Mouse (Mus musculus) cerebellum, postnatal 36 days (tissue): ENCODE data around the gene Pomt2.

Source experiments
- DNase-seq, 2 experiments: peaks; one replicate each; pipeline ENCODE4 v3.0.0; 2021 to 2022; ENCODE audit warnings: mixed read lengths in 2 of 2

The Pomt2 gene

DNA sequence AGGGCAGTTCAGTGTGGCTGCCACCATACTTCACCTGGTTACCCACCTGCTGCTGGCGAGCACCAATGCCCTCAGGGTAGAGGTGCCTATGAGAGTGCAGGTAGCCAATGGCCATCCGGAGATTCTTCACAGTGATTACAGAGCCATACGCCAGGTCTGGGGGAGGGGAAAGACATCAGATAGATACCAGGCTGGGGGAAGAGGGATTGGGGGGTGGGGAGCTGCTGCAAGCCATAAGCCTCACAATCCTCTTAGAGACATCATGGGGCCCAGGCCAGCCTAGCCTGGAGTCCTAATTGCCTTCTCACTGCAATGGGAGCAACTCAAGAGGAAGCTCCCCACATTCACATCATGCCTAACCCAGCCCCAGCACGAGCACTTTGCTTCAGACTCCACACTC is 20.5 kb downstream of the Pomt2 start:
- DNase-seq: no peak

GRCm38 (mm10) chr12:87121918-87122589 is 25.7 kb downstream of the Pomt2 start:
- no peak for DNase-seq

DNA sequence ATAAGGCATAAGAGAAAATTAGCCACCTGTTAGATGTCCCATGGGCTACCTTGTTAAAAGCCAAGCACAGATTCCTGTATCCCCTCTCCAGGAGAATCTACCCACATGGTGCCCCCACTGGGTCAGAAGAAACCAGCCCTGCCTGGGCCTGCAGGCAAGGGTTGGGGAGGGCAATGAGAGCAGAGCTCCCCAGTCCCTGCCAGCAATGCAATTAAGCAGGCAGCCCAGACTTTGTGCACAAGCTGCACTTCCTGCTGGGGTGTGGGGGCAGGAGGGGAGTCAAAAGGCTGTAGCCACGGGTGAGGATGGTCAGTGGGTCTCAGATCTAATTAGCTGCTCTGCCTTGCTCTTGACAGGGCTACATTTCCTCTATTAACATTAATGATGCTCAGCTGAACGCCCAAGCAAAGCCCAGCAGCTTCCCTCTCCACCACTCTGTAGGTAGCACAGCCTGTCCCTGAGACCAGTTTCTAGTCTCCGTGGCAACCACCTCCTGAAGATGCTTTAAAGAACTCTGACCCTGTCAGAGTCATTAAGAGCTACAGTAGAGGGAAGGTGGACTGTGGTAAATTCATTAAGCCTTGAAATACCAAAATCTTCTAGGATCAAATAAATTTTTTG is 40.3 kb downstream of the Pomt2 start:
- DNase-seq: no peak

DNA sequence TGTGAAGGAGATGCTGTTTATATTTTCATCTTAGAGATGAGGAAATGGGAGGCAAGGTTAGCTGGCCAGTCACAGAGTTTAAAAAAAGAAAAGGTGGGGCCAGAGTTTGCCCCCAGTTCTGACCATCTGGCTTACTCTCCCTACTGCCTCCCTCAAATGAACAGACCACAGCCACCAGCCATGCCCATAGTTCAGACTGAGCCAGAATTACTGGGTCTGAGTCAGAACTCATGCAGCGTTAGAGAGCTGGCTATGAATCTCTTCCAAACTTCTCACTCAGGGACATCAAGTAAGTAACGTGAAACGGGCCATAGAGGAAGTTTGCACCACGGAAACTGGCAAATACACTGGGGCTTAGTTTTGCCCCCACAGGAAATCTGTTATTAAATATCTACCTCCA is 43.0 kb downstream of the Pomt2 start:
- no peak for DNase-seq

- DNase-seq: no peak
Observed at GRCm38 (mm10) chr12:87103471-87103870, 44.3 kb downstream of the Pomt2 start.

DNA sequence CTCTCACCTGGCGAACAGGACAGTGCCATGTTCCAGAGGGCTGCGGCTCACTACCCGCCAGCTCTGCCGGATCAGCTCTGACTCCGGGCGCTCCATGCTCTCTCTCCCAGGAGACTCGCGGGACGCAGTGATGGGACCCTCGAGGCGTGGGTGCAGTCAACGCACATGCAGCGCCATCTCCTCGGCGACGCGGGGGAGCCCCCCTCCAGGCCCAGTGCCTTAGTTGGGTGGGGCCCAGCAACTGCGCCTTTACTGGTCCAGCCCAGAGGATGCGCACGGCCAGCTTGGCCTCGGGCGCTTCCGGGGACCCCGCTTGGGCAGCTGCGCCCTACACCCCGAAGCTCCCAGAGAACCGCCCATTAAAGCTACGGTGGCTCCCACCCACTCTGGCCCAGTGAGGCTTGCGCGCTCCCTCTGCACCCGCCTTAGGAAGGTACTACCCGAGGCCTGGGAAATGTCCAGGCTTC is 45.6 kb downstream of the Pomt2 start, which contains the start of gene Ngb:
Ngb (minus strand) TSS at position 375 of the 467 bp plus-strand sequence.
- DNase-seq: no peak

DNA sequence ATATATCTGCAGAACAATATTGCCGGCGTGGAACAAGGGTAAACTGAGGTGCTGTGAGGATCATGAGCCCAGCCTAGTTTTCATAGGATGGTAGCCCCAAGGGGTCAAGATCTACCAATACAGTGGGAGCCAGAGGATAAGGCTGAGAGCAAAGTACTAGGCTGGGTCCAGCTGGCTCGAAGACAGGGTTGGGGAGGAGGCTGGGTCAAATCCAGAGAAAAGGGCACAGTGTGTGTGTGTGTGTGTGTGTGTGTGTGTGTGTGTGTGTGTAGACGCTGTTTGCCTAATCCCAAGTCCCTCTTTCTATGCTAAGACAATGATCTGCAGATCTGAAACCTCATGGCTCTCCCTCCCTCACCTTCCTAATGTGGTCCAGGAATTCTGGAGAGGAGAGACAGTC is 47.4 kb downstream of the Pomt2 start:
- DNase-seq: no peak

DNA sequence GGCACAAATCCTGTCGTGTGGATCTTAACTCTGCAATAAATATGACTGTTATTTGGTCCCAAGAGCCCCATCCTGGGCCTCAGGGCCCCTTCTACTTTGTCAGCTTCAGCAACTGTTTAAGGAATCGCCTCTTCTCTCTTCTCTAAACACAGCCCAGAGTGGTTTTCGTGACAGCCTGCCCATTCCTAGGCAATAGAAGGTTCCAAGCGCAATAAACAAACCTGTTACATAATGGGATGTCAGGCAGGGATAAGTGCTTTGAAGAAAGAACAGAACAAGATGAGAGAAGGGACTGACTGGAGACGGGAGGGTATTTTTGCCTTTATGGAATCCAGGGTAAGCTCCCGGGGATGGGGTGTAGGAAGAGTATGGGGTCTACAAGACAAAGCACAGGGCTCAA is 54.1 kb downstream of the Pomt2 start:
- no peak for DNase-seq

DNA sequence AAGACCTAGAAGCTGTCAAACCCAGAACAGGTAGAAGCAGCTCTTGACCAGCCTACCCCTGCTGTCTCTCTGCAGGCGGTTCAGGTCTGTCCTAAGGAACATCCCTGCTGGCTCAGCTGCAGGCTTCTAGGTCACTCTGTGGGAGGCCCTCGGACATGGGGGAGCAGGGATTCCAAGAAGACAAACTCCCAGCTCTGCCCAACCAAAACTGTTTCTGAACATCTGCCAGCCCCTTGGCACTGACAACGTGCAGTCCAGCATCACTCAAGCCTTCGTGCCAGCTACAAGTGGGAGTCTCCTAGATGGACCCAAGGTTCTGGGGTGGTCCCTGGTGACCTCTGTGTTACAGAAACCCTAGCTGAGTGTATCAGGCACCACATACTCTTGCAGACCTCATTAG is 54.5 kb downstream of the Pomt2 start:
- DNase-seq: peak in 1 of 2 experiments; percentile 41

DNA sequence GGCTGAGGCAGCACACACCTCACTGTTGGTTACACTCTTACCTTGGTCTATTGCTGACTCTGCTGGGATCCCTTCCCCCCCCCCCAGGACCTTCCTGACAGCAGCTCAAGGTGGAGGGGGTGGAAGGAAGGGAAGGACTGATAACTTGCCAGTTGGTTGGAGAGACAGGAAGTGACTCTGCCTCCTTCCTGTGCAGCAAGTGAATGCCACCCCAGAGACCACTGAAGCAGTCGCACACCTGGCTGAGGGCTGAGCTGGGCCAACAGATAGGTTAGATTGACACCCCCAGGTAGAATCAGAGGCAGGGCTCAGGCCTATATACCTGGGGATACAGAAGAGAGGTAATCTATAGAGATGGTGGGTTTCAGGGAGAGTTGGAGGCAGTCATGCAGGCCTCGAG is 55.9 kb downstream of the Pomt2 start:
- DNase-seq: no peak

- no peak for DNase-seq
Observed at GRCm38 (mm10) chr12:87089701-87090100, 58.1 kb downstream of the Pomt2 start.

- no peak for DNase-seq
Observed at GRCm38 (mm10) chr12:87089255-87089654, 58.5 kb downstream of the Pomt2 start.

- DNase-seq: peak in 1 of 2 experiments; percentile 33
Observed at GRCm38 (mm10) chr12:87088331-87088730, 59.4 kb downstream of the Pomt2 start.

DNA sequence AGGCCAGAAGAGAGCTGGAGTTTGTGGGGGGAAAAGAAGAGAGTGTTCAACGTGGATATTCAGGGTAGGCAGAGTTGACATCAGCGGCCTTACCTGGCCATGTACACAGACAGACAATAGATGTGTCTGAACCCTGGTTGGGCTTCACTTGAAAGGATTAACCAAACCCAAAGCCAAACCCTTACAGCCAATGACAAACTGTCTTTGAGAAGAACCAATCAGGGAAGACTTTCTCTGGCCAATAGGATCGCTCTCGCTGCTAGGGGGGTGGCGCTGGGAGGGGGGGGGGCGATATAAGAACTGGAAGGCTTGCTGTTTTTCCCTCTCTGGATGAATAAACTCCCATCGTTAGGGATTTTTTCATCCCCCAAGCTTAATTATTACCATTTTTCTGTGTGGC is 60.5 kb downstream of the Pomt2 start:
- no peak for DNase-seq

DNA sequence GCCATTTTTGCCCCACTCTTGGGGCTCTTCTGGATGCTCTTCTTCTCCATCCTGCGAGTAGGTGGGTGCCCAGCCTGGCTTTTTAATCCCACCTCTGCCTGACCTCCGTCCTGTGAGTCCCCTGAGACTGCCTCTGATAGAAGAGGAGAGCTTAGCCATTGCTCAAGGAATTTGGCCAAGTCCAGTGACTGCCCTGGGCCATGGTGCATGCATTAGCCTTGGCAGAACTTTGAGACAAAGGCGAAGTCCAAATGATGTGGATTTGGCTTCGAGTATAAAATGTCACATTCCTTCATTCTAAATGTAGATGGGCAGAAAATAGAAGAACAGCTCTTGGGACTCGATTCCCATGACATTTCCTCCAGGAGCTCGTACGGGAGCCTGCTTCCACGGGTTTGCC is 65.0 kb downstream of the Pomt2 start:
- DNase-seq: no peak

GRCm38 (mm10) chr12:87076610-87077009 is 71.2 kb downstream of the Pomt2 start:
- no peak for DNase-seq

- DNase-seq: no peak
Observed at GRCm38 (mm10) chr12:87070520-87070919, 77.2 kb downstream of the Pomt2 start.

DNA sequence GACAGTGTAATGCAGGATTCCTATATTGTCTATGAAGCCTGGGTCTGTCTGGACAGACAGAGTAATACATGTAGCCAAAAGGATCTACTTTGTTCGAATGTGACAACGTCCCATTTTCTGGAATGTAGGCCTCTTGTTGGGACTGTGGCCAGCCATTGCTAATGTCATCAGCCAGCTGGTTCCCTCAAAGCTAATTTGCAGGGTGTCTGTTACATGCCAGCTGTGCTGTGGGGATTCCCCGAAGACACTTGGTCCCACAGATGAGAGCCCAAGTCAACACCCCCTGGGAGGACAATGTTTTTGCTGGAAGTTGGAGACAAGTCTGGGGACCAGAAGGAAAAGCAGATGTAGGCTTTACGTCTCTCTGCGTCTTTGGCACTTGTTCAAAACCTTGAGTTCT is 81.3 kb downstream of the Pomt2 start:
- no peak for DNase-seq

GRCm38 (mm10) chr12:87065446-87065845 is 82.3 kb downstream of the Pomt2 start:
- peak; percentile 54 to 61 for DNase-seq

GRCm38 (mm10) chr12:87057066-87057465 is 90.7 kb downstream of the Pomt2 start:
- DNase-seq: no peak
